Mouse (Mus musculus): Measurements from ENCODE around the gene Agap1. TPM values are rescaled to one million over a fixed set of nuclear protein-coding genes. Genes with fewer than 3 reads are reported as not detected.

The Agap1 gene
- total and polyA plus RNA-seq, 2 experiments from 2014 or later, result 45.9 to 175 TPM

- Histone ChIP-seq H3K9ac (replicated peaks; ENCODE audit: low read length, poor library complexity, severe bottlenecking) (no peak overlapping the region), H3K4me1 (ENCODE audit: insufficient read depth, low read length) (peaks cover 17% of the 10 kb centered on the region; the same call in 1 of the 2 replicates), H3K27ac (ENCODE audit: low read depth, low read length) (no peak overlapping the region), H3K27me3 (ENCODE audit: insufficient read depth, low read length) (no peaks in the 10 kb centered on the region), H3K9me3 (ENCODE audit: low read length) (no peaks in the 10 kb centered on the region), H3K4me2 (ENCODE audit: low read depth, low read length, poor library complexity, severe bottlenecking) (no peak overlapping the region), H3K36me3 (ENCODE audit: insufficient read depth, low read length) (no peaks in the 10 kb centered on the region), H3K4me3 (ENCODE audit: low read depth, low read length) (no peak overlapping the region)
- WGBS, result 68% methylated on average over 11 of the region's 11 CpGs
- ATAC-seq (ENCODE audit: low FRiP score) (no peak), DNase-seq (ENCODE audit: low spot score) (no peak)
- no peak for TF ChIP-seq CTCF (IDR thresholded peaks at IDR 0.05)
Measured at GRCm38 (mm10) chr1:89850681-89851414, 396.2 kb downstream of the Agap1 start.

- H3K4me2 ChIP-seq (ENCODE audit: low read depth, low read length, poor library complexity, severe bottlenecking), result no peak overlapping the region
- peak; percentile 59 for TF ChIP-seq CTCF (IDR thresholded peaks at IDR 0.05)
- 34% methylated on average over 3 of the region's 3 CpGs for WGBS
- no peaks in the 10 kb centered on the region for H3K9me3 ChIP-seq (ENCODE audit: low read length)
- H3K27ac ChIP-seq (ENCODE audit: low read depth, low read length), result no peak overlapping the region
- no peaks in the 10 kb centered on the region for H3K27me3 ChIP-seq (ENCODE audit: insufficient read depth, low read length)
- DNase-seq (ENCODE audit: low spot score), result no peak
- no peaks in the 10 kb centered on the region; the same call in 1 of the 2 replicates for H3K4me1 ChIP-seq (ENCODE audit: insufficient read depth, low read length)
- no peak overlapping the region for H3K4me3 ChIP-seq (ENCODE audit: low read depth, low read length)
- no peak overlapping the region for H3K9ac ChIP-seq (replicated peaks; ENCODE audit: low read length, poor library complexity, severe bottlenecking)
- H3K36me3 ChIP-seq (ENCODE audit: insufficient read depth, low read length), result peaks cover 10% of the 10 kb centered on the region
- ATAC-seq (ENCODE audit: low FRiP score), result no peak
Measured at GRCm38 (mm10) chr1:89859182-89859581, 404.6 kb downstream of the Agap1 start.

DNA sequence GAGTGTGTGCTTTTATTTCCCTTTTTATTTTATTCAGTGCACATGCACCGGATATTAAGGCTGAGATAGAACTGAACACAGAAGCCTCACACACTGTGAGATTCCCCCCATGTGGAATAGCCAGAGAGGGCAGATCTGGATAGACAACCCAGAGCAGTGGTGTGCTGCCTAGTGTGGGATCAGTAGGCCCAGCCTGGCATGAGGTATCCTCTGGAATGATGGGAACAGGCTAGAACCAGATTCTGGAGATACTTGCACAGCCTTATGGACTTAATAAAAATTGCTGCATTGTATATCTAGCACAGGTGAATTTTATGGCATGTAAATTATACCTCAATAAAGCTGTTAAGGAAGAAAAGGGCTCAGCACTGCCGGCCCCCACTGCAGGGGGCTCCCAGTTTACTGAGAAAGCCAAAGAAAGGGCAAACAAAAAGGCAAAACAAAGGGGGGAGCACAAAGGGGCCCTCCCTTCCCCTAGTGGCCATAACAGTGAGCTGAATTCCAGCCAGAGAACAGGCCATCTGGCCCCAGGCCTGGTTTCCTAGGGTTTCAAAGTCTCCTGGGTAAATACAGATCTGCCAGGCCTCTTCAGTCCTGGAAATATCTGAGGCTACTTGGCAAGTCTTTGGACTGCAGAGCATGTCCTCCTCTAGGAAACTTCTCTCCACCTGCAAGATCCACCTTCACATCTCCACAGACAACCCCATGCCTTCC lies 405.6 kb downstream of the Agap1 start:
- no peak overlapping the region for H3K9ac ChIP-seq (replicated peaks; ENCODE audit: low read length, poor library complexity, severe bottlenecking)
- no peak overlapping the region for H3K4me2 ChIP-seq (ENCODE audit: low read depth, low read length, poor library complexity, severe bottlenecking)
- H3K4me3 ChIP-seq (ENCODE audit: low read depth, low read length), result no peak overlapping the region
- no peaks in the 10 kb centered on the region for H3K9me3 ChIP-seq (ENCODE audit: low read length)
- H3K4me1 ChIP-seq (ENCODE audit: insufficient read depth, low read length), result no peaks in the 10 kb centered on the region; the same call in 1 of the 2 replicates
- 23% methylated on average over 2 of the region's 2 CpGs for WGBS
- ATAC-seq (ENCODE audit: low FRiP score), result no peak
- TF ChIP-seq CTCF (IDR thresholded peaks at IDR 0.05), result peak; percentile 36
- no peaks in the 10 kb centered on the region for H3K27me3 ChIP-seq (ENCODE audit: insufficient read depth, low read length)
- peaks cover 11% of the 10 kb centered on the region for H3K36me3 ChIP-seq (ENCODE audit: insufficient read depth, low read length)
- peak; percentile 65 for DNase-seq (ENCODE audit: low spot score)
- 0 out of 2 replicates have a peak overlapping the region, but pooled peaks have one; percentile 32 for H3K27ac ChIP-seq (ENCODE audit: low read depth, low read length)

DNA sequence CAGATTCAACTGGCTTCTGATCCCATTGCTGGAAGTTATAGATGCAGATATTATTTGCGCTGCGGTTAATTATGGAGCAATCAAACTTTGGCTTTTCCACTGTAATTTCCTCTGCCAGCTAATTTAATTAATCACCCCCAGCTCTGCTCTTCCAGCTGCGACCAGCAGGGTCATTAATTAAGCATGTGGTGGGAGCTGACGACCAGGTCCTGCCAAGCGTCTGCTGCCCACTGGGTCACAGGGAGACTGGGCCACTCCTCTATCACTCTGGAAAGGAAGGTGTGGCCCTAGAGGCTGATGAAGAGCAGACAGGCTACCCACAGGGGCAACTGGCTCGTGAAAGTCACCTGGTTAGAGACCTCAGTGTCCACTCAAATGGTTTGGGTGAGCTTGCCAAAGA lies 411.2 kb downstream of the Agap1 start:
- Histone ChIP-seq H3K4me3 (ENCODE audit: low read depth, low read length) (no peak overlapping the region), H3K9me3 (ENCODE audit: low read length) (no peaks in the 10 kb centered on the region), H3K27ac (ENCODE audit: low read depth, low read length) (no peak overlapping the region), H3K9ac (replicated peaks; ENCODE audit: low read length, poor library complexity, severe bottlenecking) (no peak overlapping the region), H3K36me3 (ENCODE audit: insufficient read depth, low read length) (peaks cover 5% of the 10 kb centered on the region; the same call in 1 of the 2 replicates), H3K27me3 (ENCODE audit: insufficient read depth, low read length) (no peaks in the 10 kb centered on the region), H3K4me1 (ENCODE audit: insufficient read depth, low read length) (no peaks in the 10 kb centered on the region), H3K4me2 (ENCODE audit: low read depth, low read length, poor library complexity, severe bottlenecking) (no peak overlapping the region)
- no peak for ATAC-seq (ENCODE audit: low FRiP score)
- no peak for DNase-seq (ENCODE audit: low spot score)
- peak; percentile 18 for TF ChIP-seq CTCF (IDR thresholded peaks at IDR 0.05)
- WGBS, result 49% methylated on average over 6 of the region's 6 CpGs

DNA sequence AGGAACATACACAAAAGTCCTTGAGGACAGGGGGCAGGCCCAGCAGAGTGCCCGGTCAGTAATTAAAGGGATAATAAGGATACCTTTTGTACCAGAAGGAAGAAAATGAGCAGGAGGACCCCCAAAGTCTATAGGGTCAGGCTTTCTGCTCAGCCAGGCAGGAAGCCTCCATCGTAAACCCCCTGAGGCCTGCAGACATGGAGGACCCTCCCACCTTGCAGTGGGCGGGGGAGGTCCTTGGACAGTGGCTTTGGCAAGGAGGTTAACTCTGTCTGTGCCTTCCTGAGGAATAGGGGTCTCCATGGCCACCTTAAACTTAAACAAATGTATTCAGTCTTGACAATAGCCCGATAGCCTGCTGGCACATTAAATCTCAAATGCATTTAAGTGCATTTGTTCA lies 413.2 kb downstream of the Agap1 start:
- Histone ChIP-seq H3K4me3 (ENCODE audit: low read depth, low read length) (no peak overlapping the region), H3K4me1 (ENCODE audit: insufficient read depth, low read length) (no peaks in the 10 kb centered on the region), H3K36me3 (ENCODE audit: insufficient read depth, low read length) (peaks cover 5% of the 10 kb centered on the region; the same call in 1 of the 2 replicates), H3K27me3 (ENCODE audit: insufficient read depth, low read length) (no peaks in the 10 kb centered on the region), H3K9me3 (ENCODE audit: low read length) (no peaks in the 10 kb centered on the region), H3K4me2 (ENCODE audit: low read depth, low read length, poor library complexity, severe bottlenecking) (no peak overlapping the region), H3K9ac (replicated peaks; ENCODE audit: low read length, poor library complexity, severe bottlenecking) (no peak overlapping the region; the same call in 1 of the 2 replicates), H3K27ac (ENCODE audit: low read depth, low read length) (no peak overlapping the region)
- ATAC-seq (ENCODE audit: low FRiP score) (no peak), DNase-seq (ENCODE audit: low spot score) (no peak)
- WGBS, result 44% methylated on average over 4 of the region's 4 CpGs
- TF ChIP-seq CTCF (IDR thresholded peaks at IDR 0.05), result no peak
